Mouse (Mus musculus): Measurements from ENCODE around the gene Cep295. TPM values are rescaled to one million over a fixed set of nuclear protein-coding genes. Genes with fewer than 3 reads are reported as not detected.

The Cep295 gene
- total and polyA plus RNA-seq, 3 experiments: 57.0 to 1,483 (median 73.3) TPM

DNA sequence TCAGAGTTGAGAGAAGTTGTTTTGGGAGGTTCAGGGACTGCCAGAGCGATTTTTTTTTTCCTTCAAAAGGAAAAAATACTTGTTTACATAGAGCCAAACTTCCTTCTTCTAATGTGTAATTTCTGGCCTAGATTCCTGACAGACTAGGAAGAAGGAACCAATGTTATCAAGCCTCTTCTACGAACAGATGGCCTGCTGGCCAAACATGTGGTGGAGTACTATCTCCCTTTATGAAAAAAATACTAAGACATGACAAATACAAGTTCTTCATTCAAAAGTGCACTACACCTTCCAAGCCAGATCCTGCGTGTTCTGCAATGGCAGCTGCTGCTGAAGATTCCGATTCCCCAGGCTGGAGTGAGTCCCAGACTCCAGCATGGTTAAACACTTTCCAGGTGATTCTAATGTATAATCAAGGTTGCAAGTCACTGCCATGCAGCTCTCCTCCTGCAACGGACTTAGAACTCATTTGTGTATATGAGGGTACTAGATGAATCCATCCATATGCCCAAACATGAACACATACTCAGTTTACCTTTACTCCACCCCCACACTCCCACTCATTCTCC, 29.6 kb upstream of the Cep295 start (continued):
- TF ChIP-seq E2F4 (IDR thresholded peaks at IDR 0.05; ENCODE audit: borderline replicate concordance, low read depth, low read length) (no peak), TCF12 (IDR thresholded peaks at IDR 0.05; ENCODE audit: low read depth, low read length) (peak; percentile 82), MXI1 (IDR thresholded peaks at IDR 0.05; ENCODE audit: low read depth, low read length) (peak; percentile 81), ZC3H11A (IDR thresholded peaks at IDR 0.05; ENCODE audit: low read depth, low read length) (no peak), MAFK (IDR thresholded peaks at IDR 0.05; ENCODE audit: borderline replicate concordance, low read depth, low read length) (no peak), JUND (IDR thresholded peaks at IDR 0.05; ENCODE audit: low read depth, low read length) (no peak), UBTF (IDR thresholded peaks at IDR 0.05; ENCODE audit: borderline replicate concordance, insufficient read depth, low read depth, low read length) (no peak), RCOR1 (IDR thresholded peaks at IDR 0.05; ENCODE audit: low read depth, low read length) (no peak; the same call in 1 of the 2 replicates), POLR2A (IDR thresholded peaks at IDR 0.05; ENCODE audit: control insufficient read depth in 1 of 2, insufficient read depth in 1 of 2, low read depth in 1 of 2, low read length in 2 of 2, poor library complexity in 1 of 2) (no peak), CHD1 (IDR thresholded peaks at IDR 0.05; ENCODE audit: low read depth, low read length) (no peak), TBP (IDR thresholded peaks at IDR 0.05; ENCODE audit: low read depth, low read length) (no peak), GATA1 (IDR thresholded peaks at IDR 0.05; ENCODE audit: low read depth, low read length) (peak; percentile 84), MYC (IDR thresholded peaks at IDR 0.05; ENCODE audit: low read depth, low read length) (peak; percentile 88), MAX (IDR thresholded peaks at IDR 0.05; ENCODE audit: low read length) (peak; percentile 69), MEF2A (IDR thresholded peaks at IDR 0.05; ENCODE audit: extremely low read depth, insufficient replicate concordance, low read depth, low read length, poor library complexity, severe bottlenecking) (no peak), KAT2A (conservative IDR thresholded peaks at IDR 0.05; ENCODE audit: low read depth, low read length) (no peak), SIN3A (IDR thresholded peaks at IDR 0.05; ENCODE audit: low read length) (peak; percentile 74; the same call in 1 of the 2 replicates), ZNF384 (IDR thresholded peaks at IDR 0.05; ENCODE audit: low read depth, low read length) (peak; percentile 89), POLR2AphosphoS5 (IDR thresholded peaks at IDR 0.05; ENCODE audit: borderline replicate concordance, low read depth, low read length) (no peak)

DNA sequence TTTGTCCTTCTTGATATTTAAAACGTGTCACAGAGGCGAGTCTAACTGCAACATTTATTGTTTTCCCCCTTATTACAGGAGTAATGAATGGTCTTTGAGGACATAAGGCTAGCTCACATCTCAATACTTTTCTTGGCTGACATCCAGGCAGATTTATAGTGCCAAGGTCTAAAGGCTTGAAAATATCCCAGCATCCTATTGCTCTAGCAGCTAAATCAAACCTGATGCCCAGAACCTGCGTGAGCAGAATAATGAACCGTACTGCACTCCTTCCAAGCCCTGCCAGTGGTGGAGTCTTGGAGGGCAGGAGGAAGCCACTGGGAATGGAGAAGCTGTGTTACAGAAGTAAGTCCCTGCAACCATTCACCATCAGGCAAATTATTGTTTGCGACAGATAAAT, 26.7 kb upstream of the Cep295 start:
- Histone ChIP-seq H3K4me1 (ENCODE audit: control insufficient read depth in 1 of 2, insufficient read depth in 2 of 2, low read length in 2 of 2) (peaks cover 0 to 3% of the 10 kb centered on the region in 2 experiments; a peak in 2 of 4 replicates), H3K4me3 (ENCODE audit: control insufficient read depth in 1 of 2, insufficient read depth in 1 of 2, low read depth in 2 of 2, low read length in 2 of 2) (no peak overlapping the region), H3K36me3 (ENCODE audit: control insufficient read depth in 1 of 2, insufficient read depth in 2 of 2, low read length in 2 of 2) (peaks cover 0 to 3% of the 10 kb centered on the region in 2 experiments; a peak in 1 of 4 replicates), H3K27me3 (ENCODE audit: control insufficient read depth in 1 of 2, insufficient read depth in 2 of 2, low read length in 2 of 2) (no peaks in the 10 kb centered on the region), H3K9me3 (replicated peaks; ENCODE audit: insufficient read depth, low read length) (no peaks in the 10 kb centered on the region), H3K27ac (ENCODE audit: control insufficient read depth, low read depth, low read length) (no peak overlapping the region), H3K79me2 (ENCODE audit: control insufficient read depth, insufficient read depth, low read length, poor library complexity) (no peaks in the 10 kb centered on the region), H3K9ac (ENCODE audit: control insufficient read depth, low read depth, low read length, poor library complexity, severe bottlenecking) (no peak overlapping the region)
- TF ChIP-seq BHLHE40 (IDR thresholded peaks at IDR 0.05; ENCODE audit: borderline replicate concordance, low read depth, low read length) (no peak), KAT2A (conservative IDR thresholded peaks at IDR 0.05; ENCODE audit: low read depth, low read length) (no peak), UBTF (IDR thresholded peaks at IDR 0.05; ENCODE audit: borderline replicate concordance, insufficient read depth, low read depth, low read length) (no peak), USF1 (IDR thresholded peaks at IDR 0.05; ENCODE audit: low read depth, low read length) (no peak), NRF1 (IDR thresholded peaks at IDR 0.05; ENCODE audit: insufficient read depth, low read depth, low read length, poor library complexity, severe bottlenecking) (no peak), CHD1 (IDR thresholded peaks at IDR 0.05; ENCODE audit: low read depth, low read length) (no peak), MYB (IDR thresholded peaks at IDR 0.05; ENCODE audit: low read depth, low read length) (no peak), ZMIZ1 (IDR thresholded peaks at IDR 0.05; ENCODE audit: low read depth, low read length) (no peak), JUND (IDR thresholded peaks at IDR 0.05; ENCODE audit: low read depth, low read length) (no peak), RCOR1 (IDR thresholded peaks at IDR 0.05; ENCODE audit: low read depth, low read length) (no peak), HCFC1 (IDR thresholded peaks at IDR 0.05; ENCODE audit: low read depth, low read length) (no peak), TAL1 (IDR thresholded peaks at IDR 0.05; ENCODE audit: low read length) (no peak), SMC3 (IDR thresholded peaks at IDR 0.05; ENCODE audit: low read depth, low read length) (no peak), NELFE (IDR thresholded peaks at IDR 0.05; ENCODE audit: low read depth, low read length) (no peak), POLR2AphosphoS2 (IDR thresholded peaks at IDR 0.05; ENCODE audit: low read length) (no peak), ELF1 (IDR thresholded peaks at IDR 0.05; ENCODE audit: low read depth, low read length) (no peak)
- no peak for DNase-seq (ENCODE audit: low read depth, low spot score)

Data from MEL (cell line).